Mouse (Mus musculus): Measurements from ENCODE around the gene Csrnp2. TPM values are rescaled to one million over a fixed set of nuclear protein-coding genes. Genes with fewer than 3 reads are reported as not detected.

The Csrnp2 gene
- total and polyA plus RNA-seq, 3 experiments, result 1.7 to 2.7 (median 2.1) TPM

DNA sequence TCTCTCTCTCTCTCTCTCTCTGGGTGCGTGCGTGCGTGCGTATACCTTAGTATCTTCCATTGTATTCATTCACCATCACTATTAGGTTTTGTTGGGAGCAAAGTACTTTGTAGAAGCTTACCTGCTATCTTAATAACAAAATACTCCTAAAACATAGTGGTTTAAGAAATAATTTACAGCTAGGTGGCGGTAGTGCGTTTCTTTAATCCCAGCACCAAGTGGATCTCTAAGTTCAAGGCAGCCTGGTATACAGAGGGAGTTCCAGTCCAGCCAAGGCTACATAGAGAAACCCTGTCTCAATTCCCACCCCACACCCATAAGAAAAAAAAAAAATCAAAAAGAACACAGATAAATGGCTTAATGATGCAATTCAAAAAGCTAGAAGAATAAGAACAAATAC, 42.6 kb upstream of the Csrnp2 start:
- intact Hi-C loops (cut with DNase I), result loop anchor here (1.0 kb wide), 2 partner anchors 75 to 145 kb away; no protein-coding TSS in a partner anchor
- Histone ChIP-seq H3K27me3 (ENCODE audit: control insufficient read depth, insufficient read depth, low read length) (no peaks in the 10 kb centered on the region), H3K36me3 (ENCODE audit: control insufficient read depth, insufficient read depth, low read length) (no peaks in the 10 kb centered on the region), H3K4me1 (ENCODE audit: control insufficient read depth, insufficient read depth, low read length) (no peaks in the 10 kb centered on the region), H3K27ac (no peak overlapping the region), H3K4me3 (no peak overlapping the region), H3K79me2 (replicated peaks; ENCODE audit: control insufficient read depth, insufficient read depth, low read length) (peaks cover 6% of the 10 kb centered on the region), H3K9ac (ENCODE audit: low read depth, low read length) (no peak overlapping the region)
- 84% methylated on average over 6 of the region's 6 CpGs for WGBS
- TF ChIP-seq CTCF (IDR thresholded peaks at IDR 0.05) (peak; percentile 74), POLR2A (IDR thresholded peaks at IDR 0.05; ENCODE audit: insufficient read depth, low read depth, low read length) (no peak)
- no peak for DNase-seq

DNA sequence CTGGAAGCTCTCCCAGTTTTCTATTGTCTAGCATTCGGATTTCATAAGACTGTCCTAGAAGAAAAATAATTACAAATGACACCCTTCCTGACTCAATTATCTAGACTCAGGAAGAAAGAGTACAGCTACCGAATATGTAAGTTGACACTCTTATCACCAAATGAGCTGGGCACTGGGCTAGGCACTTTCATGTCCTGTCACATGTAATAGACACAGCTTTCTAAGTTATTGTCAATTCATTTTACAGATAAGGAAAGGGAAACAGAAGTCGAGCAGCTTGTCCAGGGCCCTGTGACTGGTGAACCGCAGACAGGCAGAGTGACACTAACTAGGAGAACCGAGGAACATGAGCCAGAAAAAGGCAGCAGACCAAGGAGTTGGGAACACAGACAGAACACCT, 32.6 kb upstream of the Csrnp2 start:
- no peaks in the 10 kb centered on the region for H3K79me2 ChIP-seq (replicated peaks; ENCODE audit: control insufficient read depth, insufficient read depth, low read length)
- H3K9ac ChIP-seq (ENCODE audit: low read depth, low read length), result no peak overlapping the region
- no peaks in the 10 kb centered on the region for H3K4me1 ChIP-seq (ENCODE audit: control insufficient read depth, insufficient read depth, low read length)
- 34% methylated on average over 5 of the region's 5 CpGs for WGBS
- no peaks in the 10 kb centered on the region for H3K27me3 ChIP-seq (ENCODE audit: control insufficient read depth, insufficient read depth, low read length)
- no peaks in the 10 kb centered on the region for H3K36me3 ChIP-seq (ENCODE audit: control insufficient read depth, insufficient read depth, low read length)
- TF ChIP-seq EP300 (IDR thresholded peaks at IDR 0.05; ENCODE audit: insufficient read depth, low read depth, low read length), result no peak
- TF ChIP-seq POLR2A (IDR thresholded peaks at IDR 0.05; ENCODE audit: insufficient read depth, low read depth, low read length), result no peak
- TF ChIP-seq CTCF (IDR thresholded peaks at IDR 0.05), result no peak
- DNase-seq, result no peak
- H3K4me3 ChIP-seq, result no peak overlapping the region
- intact Hi-C loops (cut with DNase I), result no loop called here
- H3K27ac ChIP-seq, result no peak overlapping the region

DNA sequence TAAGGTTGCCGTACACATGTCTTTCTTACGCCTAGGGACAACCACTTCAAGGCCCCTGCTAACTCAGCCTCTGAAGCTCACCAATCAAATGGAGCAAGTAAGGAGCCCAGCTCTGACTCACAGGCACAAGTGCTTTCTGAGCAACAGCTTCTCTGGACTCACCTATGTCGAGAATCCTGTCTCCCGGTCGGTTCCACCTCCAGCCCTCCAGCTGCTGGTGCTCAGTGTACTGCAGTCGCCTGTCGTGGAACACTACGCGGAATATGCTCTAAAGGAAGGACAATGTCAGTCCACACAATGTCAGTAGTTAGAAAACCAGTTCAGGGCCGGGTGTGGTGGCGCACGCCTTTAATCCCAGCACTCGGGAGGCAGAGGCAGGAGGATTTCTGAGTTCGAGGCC, 30.1 kb upstream of the Csrnp2 start:
- H3K36me3 ChIP-seq (ENCODE audit: control insufficient read depth, insufficient read depth, low read length), result no peaks in the 10 kb centered on the region
- TF ChIP-seq POLR2A (IDR thresholded peaks at IDR 0.05; ENCODE audit: insufficient read depth, low read depth, low read length), result no peak
- TF ChIP-seq CTCF (IDR thresholded peaks at IDR 0.05), result no peak
- no peak for TF ChIP-seq EP300 (IDR thresholded peaks at IDR 0.05; ENCODE audit: insufficient read depth, low read depth, low read length)
- intact Hi-C loops (cut with DNase I), result no loop called here
- no peaks in the 10 kb centered on the region for H3K4me1 ChIP-seq (ENCODE audit: control insufficient read depth, insufficient read depth, low read length)
- no peak for DNase-seq
- no peaks in the 10 kb centered on the region for H3K27me3 ChIP-seq (ENCODE audit: control insufficient read depth, insufficient read depth, low read length)
- WGBS, result 95% methylated on average over 14 of the region's 14 CpGs
- H3K79me2 ChIP-seq (replicated peaks; ENCODE audit: control insufficient read depth, insufficient read depth, low read length), result no peaks in the 10 kb centered on the region
- H3K9ac ChIP-seq (ENCODE audit: low read depth, low read length), result no peak overlapping the region
- H3K27ac ChIP-seq, result no peak overlapping the region
- H3K4me3 ChIP-seq, result no peak overlapping the region

DNA sequence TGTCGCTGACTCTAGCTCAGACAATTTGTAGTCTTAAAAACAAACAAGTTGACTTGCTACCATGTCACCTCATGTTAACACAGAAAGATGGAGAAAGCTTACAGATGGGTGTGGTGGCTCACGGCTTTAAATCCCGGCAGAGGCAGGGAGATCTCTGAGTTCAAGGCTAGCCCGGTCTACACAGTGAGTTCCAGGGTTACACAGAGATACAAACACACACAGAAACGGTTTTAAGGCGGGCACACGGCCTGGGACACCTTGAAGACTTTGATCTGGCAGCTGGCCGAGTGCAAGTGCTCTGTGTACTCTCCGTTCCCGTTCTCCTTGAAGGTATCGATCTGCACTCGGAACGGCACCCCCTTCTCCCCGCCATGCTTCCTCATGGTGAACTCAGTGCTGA, 25.0 kb upstream of the Csrnp2 start:
- no peaks in the 10 kb centered on the region for H3K4me1 ChIP-seq (ENCODE audit: control insufficient read depth, insufficient read depth, low read length)
- no peak for DNase-seq
- no peak overlapping the region for H3K9ac ChIP-seq (ENCODE audit: low read depth, low read length)
- H3K79me2 ChIP-seq (replicated peaks; ENCODE audit: control insufficient read depth, insufficient read depth, low read length), result no peaks in the 10 kb centered on the region
- WGBS, result 92% methylated on average over 14 of the region's 14 CpGs
- H3K36me3 ChIP-seq (ENCODE audit: control insufficient read depth, insufficient read depth, low read length), result no peaks in the 10 kb centered on the region
- H3K4me3 ChIP-seq, result no peak overlapping the region
- no peaks in the 10 kb centered on the region for H3K27me3 ChIP-seq (ENCODE audit: control insufficient read depth, insufficient read depth, low read length)
- H3K27ac ChIP-seq, result no peak overlapping the region
- intact Hi-C loops (cut with DNase I), result no loop called here
- TF ChIP-seq POLR2A (IDR thresholded peaks at IDR 0.05; ENCODE audit: insufficient read depth, low read depth, low read length) (no peak), EP300 (IDR thresholded peaks at IDR 0.05; ENCODE audit: insufficient read depth, low read depth, low read length) (no peak), CTCF (IDR thresholded peaks at IDR 0.05) (no peak)

DNA sequence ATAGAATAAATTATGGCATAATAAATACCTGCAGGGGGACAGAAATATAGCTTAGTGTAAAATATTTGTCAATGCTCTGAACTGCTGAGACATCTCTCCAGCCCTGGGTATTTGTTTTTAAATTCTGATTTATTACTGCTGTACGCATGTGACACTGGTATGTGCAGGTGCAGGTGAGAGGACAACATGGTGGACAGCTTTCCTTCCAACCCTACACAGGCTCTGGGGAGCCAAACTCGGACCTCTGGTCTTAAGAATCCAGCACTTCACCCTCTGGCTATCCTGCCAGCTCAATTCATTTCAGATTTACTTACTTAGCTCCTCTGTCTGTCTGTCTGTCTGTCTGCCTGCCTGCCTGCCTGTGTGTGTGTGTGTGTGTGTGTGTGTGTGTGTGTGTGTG, 19.8 kb upstream of the Csrnp2 start:
- intact Hi-C loops (cut with DNase I), result no loop called here
- DNase-seq, result no peak
- no peak overlapping the region for H3K9ac ChIP-seq (ENCODE audit: low read depth, low read length)
- 95% methylated on average over 2 of the region's 2 CpGs for WGBS
- no peak overlapping the region for H3K27ac ChIP-seq
- no peaks in the 10 kb centered on the region for H3K36me3 ChIP-seq (ENCODE audit: control insufficient read depth, insufficient read depth, low read length)
- no peaks in the 10 kb centered on the region for H3K4me1 ChIP-seq (ENCODE audit: control insufficient read depth, insufficient read depth, low read length)
- H3K4me3 ChIP-seq, result no peak overlapping the region
- H3K27me3 ChIP-seq (ENCODE audit: control insufficient read depth, insufficient read depth, low read length), result no peaks in the 10 kb centered on the region
- no peaks in the 10 kb centered on the region for H3K79me2 ChIP-seq (replicated peaks; ENCODE audit: control insufficient read depth, insufficient read depth, low read length)
- TF ChIP-seq EP300 (IDR thresholded peaks at IDR 0.05; ENCODE audit: insufficient read depth, low read depth, low read length) (no peak), CTCF (IDR thresholded peaks at IDR 0.05) (no peak), POLR2A (IDR thresholded peaks at IDR 0.05; ENCODE audit: insufficient read depth, low read depth, low read length) (no peak)

DNA sequence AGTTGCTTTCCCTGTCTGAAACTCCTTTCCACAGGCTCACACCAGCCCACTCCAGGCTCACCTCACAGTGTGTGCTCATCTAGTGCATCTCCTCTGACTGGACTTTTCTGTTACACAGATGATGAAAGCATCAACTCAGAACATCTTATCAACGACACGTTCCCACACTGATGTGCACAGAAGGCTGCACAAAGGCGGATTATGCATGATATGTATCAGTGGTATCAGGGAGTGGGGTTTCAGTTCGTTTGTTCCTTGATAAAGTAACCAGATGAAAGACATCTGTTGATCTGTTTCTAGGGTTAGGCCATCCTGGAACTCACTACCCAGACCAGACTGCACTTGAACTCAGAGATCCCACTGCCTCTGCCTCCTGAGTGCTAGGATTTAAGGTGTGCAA, 18.1 kb upstream of the Csrnp2 start:
- DNase-seq, result no peak
- no peaks in the 10 kb centered on the region for H3K4me1 ChIP-seq (ENCODE audit: control insufficient read depth, insufficient read depth, low read length)
- H3K79me2 ChIP-seq (replicated peaks; ENCODE audit: control insufficient read depth, insufficient read depth, low read length), result no peaks in the 10 kb centered on the region
- H3K4me3 ChIP-seq, result no peak overlapping the region
- H3K9ac ChIP-seq (ENCODE audit: low read depth, low read length), result no peak overlapping the region
- H3K27ac ChIP-seq, result no peak overlapping the region
- H3K36me3 ChIP-seq (ENCODE audit: control insufficient read depth, insufficient read depth, low read length), result no peaks in the 10 kb centered on the region
- TF ChIP-seq EP300 (IDR thresholded peaks at IDR 0.05; ENCODE audit: insufficient read depth, low read depth, low read length) (no peak), CTCF (IDR thresholded peaks at IDR 0.05) (no peak), POLR2A (IDR thresholded peaks at IDR 0.05; ENCODE audit: insufficient read depth, low read depth, low read length) (no peak)
- WGBS, result 68% methylated on average over 4 of the region's 4 CpGs
- intact Hi-C loops (cut with DNase I), result no loop called here
- H3K27me3 ChIP-seq (ENCODE audit: control insufficient read depth, insufficient read depth, low read length), result no peaks in the 10 kb centered on the region

Data from heart, adult 2 months (tissue).